Mouse (Mus musculus) small intestine, adult 2 months (tissue): ENCODE results near the gene Uxs1.

Source experiments
- CTCF ChIP-seq: fragments of 200-500 bp; IDR thresholded peaks from 2 replicates; pipeline ENCODE4 v1.5.1; 2012; ENCODE audit warnings: low read depth, mild to moderate bottlenecking, control low read depth, inconsistent platforms, low read length, moderate library complexity, mixed read lengths; ENCODE audit not compliant: insufficient replicate concordance, insufficient read length; ENCODE audit errors: extremely low read depth
- POLR2A ChIP-seq: fragments of 200-500 bp; IDR thresholded peaks from 2 replicates; pipeline ENCODE4 v1.6.1; 2012; ENCODE audit warnings: low read depth, mild to moderate bottlenecking, control low read depth, inconsistent platforms, low read length, moderate library complexity

DNA sequence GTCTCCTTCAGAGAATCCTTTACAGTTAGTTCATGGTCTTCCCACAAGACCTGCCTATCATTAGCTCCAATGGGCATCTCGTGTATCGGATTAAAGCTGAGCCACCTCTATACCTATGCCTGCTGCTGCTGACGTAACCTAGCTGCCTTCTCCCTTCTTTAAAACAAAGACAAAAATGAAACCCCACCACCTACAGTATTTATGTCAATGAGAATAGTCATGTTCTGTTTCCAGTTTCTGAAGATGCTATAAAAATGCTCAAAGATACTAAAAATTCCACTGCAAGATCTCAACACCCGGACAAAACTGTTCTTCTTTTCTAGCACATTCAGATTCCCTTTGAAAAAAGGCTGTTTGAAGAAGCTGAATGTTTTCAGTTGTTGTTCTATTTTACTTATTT is 9.2 kb downstream of the Uxs1 start:
- TF ChIP-seq CTCF (no peak), POLR2A (no peak)
